Mouse (Mus musculus): Measurements from ENCODE around the gene Ncoa5.

DNA sequence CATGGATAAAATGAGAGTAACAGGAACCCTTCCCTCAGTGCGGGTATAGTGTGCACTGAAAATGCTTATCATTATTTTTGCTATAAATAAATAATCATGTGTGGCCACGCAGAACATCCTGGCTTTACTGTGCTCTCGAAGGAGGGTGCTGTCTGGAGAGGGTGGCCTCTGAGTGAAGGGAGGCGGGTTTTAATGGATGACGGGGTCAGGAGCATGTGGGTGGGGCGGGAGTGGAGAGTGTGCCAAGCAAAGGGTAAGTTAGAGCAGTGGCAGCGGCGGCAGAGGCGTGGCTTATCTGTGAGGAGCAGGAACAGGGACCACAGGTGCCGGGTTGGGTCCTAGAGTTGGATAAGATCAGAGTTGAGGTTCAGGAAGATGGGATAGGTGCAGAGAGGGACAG is 42.9 kb downstream of the Ncoa5 start:
- no peak for TF ChIP-seq CTCF (IDR thresholded peaks at IDR 0.05; ENCODE audit: borderline replicate concordance, insufficient read depth, low read length)
- TF ChIP-seq POLR2A (IDR thresholded peaks at IDR 0.05; ENCODE audit: low read depth, low read length): no peak
